Mouse (Mus musculus) MEL (cell line): ENCODE data around the gene Gtf3c2. TPM values are rescaled to one million over a fixed set of nuclear protein-coding genes. Genes with fewer than 3 reads are reported as not detected.

Source experiments
- DNase-seq: peaks from one replicate; pipeline ENCODE4 v3.0.0; 2011; ENCODE audit warnings: low read depth, low spot score
- H3K27ac ChIP-seq: 2 replicates; pipeline ENCODE4 v1.5.1; 2012; ENCODE audit warnings: low read depth, mild to moderate bottlenecking, control low read depth, low read length, moderate library complexity; ENCODE audit not compliant: control insufficient read depth
- H3K27me3 ChIP-seq, 2 experiments: fragments of 150-350 bp in 1 of 2; sonication (generic) in 1 of 2; 2 replicates each; pipeline ENCODE4 v1.6.1; 2012; ENCODE audit warnings: low read length in 2 of 2, mild to moderate bottlenecking in 2 of 2, improper control_type of control experiment in 1 of 2, moderate library complexity in 1 of 2; ENCODE audit not compliant: insufficient read depth in 2 of 2, control insufficient read depth in 1 of 2
- H3K36me3 ChIP-seq, 2 experiments: 2 replicates each; pipeline ENCODE4 v1.6.1; 2012 to 2014; ENCODE audit warnings: low read length in 2 of 2, improper control_type of control experiment in 1 of 2, inconsistent platforms in 1 of 2, mild to moderate bottlenecking in 1 of 2; ENCODE audit not compliant: insufficient read depth in 2 of 2, control insufficient read depth in 1 of 2
- H3K4me1 ChIP-seq, 2 experiments: fragments of 150-350 bp in 1 of 2; sonication (generic) in 1 of 2; 2 replicates each; pipeline ENCODE4 v1.6.1; 2012; ENCODE audit warnings: low read length in 2 of 2, improper control_type of control experiment in 1 of 2, mild to moderate bottlenecking in 1 of 2; ENCODE audit not compliant: insufficient read depth in 2 of 2, control insufficient read depth in 1 of 2
- H3K4me3 ChIP-seq, 2 experiments: fragments of 150-350 bp in 1 of 2; sonication (generic) in 1 of 2; 2 replicates each; pipeline ENCODE4 v1.5.1; 2012; ENCODE audit warnings: low read depth in 2 of 2, low read length in 2 of 2, mild to moderate bottlenecking in 2 of 2, moderate library complexity in 2 of 2, control low read depth in 1 of 2, improper control_type of control experiment in 1 of 2; ENCODE audit not compliant: control insufficient read depth in 1 of 2, insufficient read depth in 1 of 2
- H3K79me2 ChIP-seq: 2 replicates; pipeline ENCODE4 v1.6.1; 2012; ENCODE audit warnings: mild to moderate bottlenecking, low read length, moderate library complexity; ENCODE audit not compliant: control insufficient read depth, poor library complexity, insufficient read depth
- H3K9ac ChIP-seq: 2 replicates; pipeline ENCODE4 v1.6.1; 2012; ENCODE audit warnings: low read depth, mild to moderate bottlenecking, control low read depth, low read length, moderate library complexity; ENCODE audit not compliant: control insufficient read depth, poor library complexity, severe bottlenecking
- H3K9me3 ChIP-seq: fragments of 150-350 bp; sonication (generic); replicated peaks from 2 replicates; pipeline ENCODE4 v1.6.1; 2012; ENCODE audit warnings: mild to moderate bottlenecking, low read length, improper control_type of control experiment, moderate library complexity; ENCODE audit not compliant: insufficient read depth
- BHLHE40 ChIP-seq: IDR thresholded peaks from 2 replicates; pipeline ENCODE4 v1.6.1; 2012; ENCODE audit warnings: low read depth, mild to moderate bottlenecking, inconsistent platforms, low read length, improper control_type of control experiment, borderline replicate concordance
- CHD1 ChIP-seq: IDR thresholded peaks from 2 replicates; pipeline ENCODE4 v1.6.1; 2012; ENCODE audit warnings: low read depth, mild to moderate bottlenecking, inconsistent platforms, low read length, improper control_type of control experiment
- CHD2 ChIP-seq: IDR thresholded peaks from 2 replicates; pipeline ENCODE4 v1.6.1; 2011; ENCODE audit warnings: low read length, improper control_type of control experiment
- CTCF ChIP-seq, 3 experiments: IDR thresholded peaks in 2 of 3; conservative IDR thresholded peaks in 1 of 3; 2 replicates each; pipeline ENCODE4 v1.5.1; 2011 to 2012; ENCODE audit warnings: low read length in 3 of 3, low read depth in 2 of 3, mild to moderate bottlenecking in 2 of 3, improper control_type of control experiment in 1 of 3, inconsistent platforms in 1 of 3, mixed read lengths in 1 of 3, moderate library complexity in 1 of 3; ENCODE audit not compliant: control insufficient read depth in 1 of 3, insufficient read depth in 1 of 3, poor library complexity in 1 of 3, severe bottlenecking in 1 of 3
- E2F4 ChIP-seq: IDR thresholded peaks from 2 replicates; pipeline ENCODE4 v1.6.1; 2011; ENCODE audit warnings: low read depth, low read length, improper control_type of control experiment, borderline replicate concordance
- ELF1 ChIP-seq: IDR thresholded peaks from 2 replicates; pipeline ENCODE4 v1.6.1; 2014; ENCODE audit warnings: low read depth, mild to moderate bottlenecking, inconsistent platforms, low read length, improper control_type of control experiment, moderate library complexity
- EP300 ChIP-seq, 2 experiments: IDR thresholded peaks; 2 replicates each; pipeline ENCODE4 v1.6.1; 2011; ENCODE audit warnings: improper control_type of control experiment in 2 of 2, low read length in 2 of 2, low read depth in 1 of 2, mild to moderate bottlenecking in 1 of 2
- ETS1 ChIP-seq: IDR thresholded peaks from 2 replicates; pipeline ENCODE4 v1.6.1; 2012; ENCODE audit warnings: low read depth, mild to moderate bottlenecking, inconsistent platforms, low read length, improper control_type of control experiment, moderate library complexity
- GABPA ChIP-seq: IDR thresholded peaks from 2 replicates; pipeline ENCODE4 v1.6.1; 2012; ENCODE audit warnings: low read depth, mild to moderate bottlenecking, inconsistent platforms, low read length, improper control_type of control experiment, moderate library complexity
- GATA1 ChIP-seq: IDR thresholded peaks from 2 replicates; pipeline ENCODE4 v1.6.1; 2011; ENCODE audit warnings: low read depth, low read length, improper control_type of control experiment
- KAT2A ChIP-seq: conservative IDR thresholded peaks from 2 replicates; pipeline ENCODE4 v1.6.1; 2012; ENCODE audit warnings: low read depth, low read length, improper control_type of control experiment, inconsistent platforms
- MAX ChIP-seq: IDR thresholded peaks from 2 replicates; pipeline ENCODE4 v1.6.1; 2011; ENCODE audit warnings: low read length, improper control_type of control experiment
- MAZ ChIP-seq: IDR thresholded peaks from 2 replicates; pipeline ENCODE4 v1.6.1; 2012; ENCODE audit warnings: low read depth, mild to moderate bottlenecking, inconsistent platforms, low read length, improper control_type of control experiment
- MXI1 ChIP-seq: IDR thresholded peaks from 2 replicates; pipeline ENCODE4 v1.6.1; 2011; ENCODE audit warnings: mild to moderate bottlenecking, low read depth, low read length, improper control_type of control experiment
- NELFE ChIP-seq: IDR thresholded peaks from 2 replicates; pipeline ENCODE4 v1.6.1; 2011; ENCODE audit warnings: low read depth, low read length, improper control_type of control experiment
- NRF1 ChIP-seq: IDR thresholded peaks from 2 replicates; pipeline ENCODE4 v1.6.1; 2014; ENCODE audit warnings: low read depth, mild to moderate bottlenecking, inconsistent platforms, low read length, improper control_type of control experiment, moderate library complexity; ENCODE audit not compliant: poor library complexity, insufficient read depth, severe bottlenecking
- POLR2A ChIP-seq, 2 experiments: IDR thresholded peaks; 2 replicates each; pipeline ENCODE4 v1.6.1; 2011 to 2012; ENCODE audit warnings: low read length in 2 of 2, mild to moderate bottlenecking in 2 of 2, control low read depth in 1 of 2, improper control_type of control experiment in 1 of 2, low read depth in 1 of 2, moderate library complexity in 1 of 2; ENCODE audit not compliant: control insufficient read depth in 1 of 2, insufficient read depth in 1 of 2, poor library complexity in 1 of 2
- TAL1 ChIP-seq: IDR thresholded peaks from 2 replicates; pipeline ENCODE4 v1.6.1; 2012; ENCODE audit warnings: mild to moderate bottlenecking, inconsistent platforms, low read length, moderate library complexity, mixed read lengths
- TBP ChIP-seq: IDR thresholded peaks from 2 replicates; pipeline ENCODE4 v1.8.0; 2011; ENCODE audit warnings: low read depth, low read length, improper control_type of control experiment
- TCF12 ChIP-seq: IDR thresholded peaks from 2 replicates; pipeline ENCODE4 v1.6.1; 2014; ENCODE audit warnings: low read depth, mild to moderate bottlenecking, inconsistent platforms, low read length, improper control_type of control experiment, moderate library complexity
- UBTF ChIP-seq: IDR thresholded peaks from 2 replicates; pipeline ENCODE4 v1.6.1; 2012; ENCODE audit warnings: low read depth, mild to moderate bottlenecking, inconsistent platforms, low read length, improper control_type of control experiment, moderate library complexity, borderline replicate concordance; ENCODE audit not compliant: insufficient read depth
- ZC3H11A ChIP-seq: IDR thresholded peaks from 2 replicates; pipeline ENCODE4 v1.6.1; 2012; ENCODE audit warnings: low read depth, mild to moderate bottlenecking, inconsistent platforms, low read length, improper control_type of control experiment
- ZKSCAN1 ChIP-seq: IDR thresholded peaks from 2 replicates; pipeline ENCODE4 v1.6.1; 2012; ENCODE audit warnings: low read depth, mild to moderate bottlenecking, inconsistent platforms, low read length, improper control_type of control experiment, moderate library complexity
- ZMIZ1 ChIP-seq: IDR thresholded peaks from 2 replicates; pipeline ENCODE4 v1.6.1; 2012; ENCODE audit warnings: low read depth, mild to moderate bottlenecking, inconsistent platforms, low read length, improper control_type of control experiment, moderate library complexity
- ZNF384 ChIP-seq: IDR thresholded peaks from 2 replicates; pipeline ENCODE4 v1.6.1; 2012; ENCODE audit warnings: low read depth, mild to moderate bottlenecking, inconsistent platforms, low read length, improper control_type of control experiment
- polyA plus RNA-seq, 2 experiments: library from polyadenylated mRNA; stranded (reverse) in 1 of 2; unstranded in 1 of 2; fragments of >175 nt in 1 of 2; fragments of >200 nt in 1 of 2; gene quantifications; 2 replicates each; pipeline versions ENCODE4 v1.2.1 to v1.2.4; 2012; ENCODE audit warnings: low replicate concordance in 2 of 2, low read depth in 1 of 2; ENCODE audit not compliant: insufficient read length in 2 of 2, insufficient read depth in 1 of 2, missing spikeins in 1 of 2
- total RNA-seq: library from RNA; depleted of rRNA; stranded (reverse); fragments of 300-350 nt; gene quantifications from 2 replicates; pipeline ENCODE4 v1.2.3, GENCODE M21; 2012

Gene Gtf3c2
- total and polyA plus RNA-seq, 3 experiments = 50.9 to 129 TPM; not detected in 1

DNA sequence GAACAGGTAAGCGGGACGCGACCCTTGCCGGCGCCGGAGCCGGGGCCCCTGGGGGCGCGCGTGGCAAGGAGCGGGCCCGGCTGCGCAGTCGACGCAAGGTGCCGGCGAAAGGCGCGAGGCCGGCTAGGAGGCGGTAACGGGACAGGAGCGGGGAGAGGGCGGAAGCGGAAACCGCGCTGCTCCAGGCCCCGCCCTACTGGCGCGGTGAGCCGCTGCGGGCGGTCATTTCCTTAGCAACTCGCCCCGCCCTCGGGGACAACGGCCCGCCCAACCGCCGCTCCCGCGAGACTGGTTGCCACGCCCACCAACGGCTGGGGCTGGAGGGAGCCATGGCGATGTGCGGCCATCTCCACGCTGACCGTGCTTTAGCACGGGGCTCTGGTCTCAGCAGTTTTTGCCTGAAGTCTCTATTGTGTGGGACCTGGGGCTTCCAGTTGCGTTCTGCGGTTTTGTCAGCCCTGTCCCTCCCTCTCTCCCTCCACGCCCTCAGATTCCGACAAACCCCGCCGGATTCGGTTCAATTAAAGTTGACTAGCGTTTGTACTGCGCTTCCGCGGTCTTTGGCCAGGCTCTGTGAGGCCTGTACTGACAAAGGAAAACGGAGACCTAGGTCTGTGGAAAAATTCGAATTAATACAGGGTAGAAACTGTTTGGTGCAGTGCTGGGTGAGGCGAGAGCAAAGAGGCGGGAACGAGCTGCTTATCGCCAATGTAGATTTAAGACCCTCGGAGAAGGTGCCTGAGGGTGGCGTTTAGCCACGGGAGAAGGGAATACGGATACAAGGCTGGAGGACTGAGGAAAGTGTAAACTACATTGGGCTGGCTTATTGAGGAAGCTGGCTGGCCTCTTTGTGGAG, 40.7 kb upstream of the Gtf3c2 start, which contains the start of gene Ppm1g (continued):
- TF ChIP-seq CTCF (IDR thresholded peaks at IDR 0.05 in 2 of 3, conservative IDR thresholded peaks at IDR 0.05 in 1 of 3; ENCODE audit: control insufficient read depth in 1 of 3, insufficient read depth in 1 of 3, low read depth in 2 of 3, low read length in 3 of 3, poor library complexity in 1 of 3, severe bottlenecking in 1 of 3) = peak in 1 of 3 experiments; percentile 15; a peak in 1 of 6 replicates
- TF ChIP-seq GATA1 = peak; percentile 64
- peak; percentile 10; the same call in 1 of the 2 replicates for TF ChIP-seq CHD1
- TF ChIP-seq MAZ = peak; percentile 77

DNA sequence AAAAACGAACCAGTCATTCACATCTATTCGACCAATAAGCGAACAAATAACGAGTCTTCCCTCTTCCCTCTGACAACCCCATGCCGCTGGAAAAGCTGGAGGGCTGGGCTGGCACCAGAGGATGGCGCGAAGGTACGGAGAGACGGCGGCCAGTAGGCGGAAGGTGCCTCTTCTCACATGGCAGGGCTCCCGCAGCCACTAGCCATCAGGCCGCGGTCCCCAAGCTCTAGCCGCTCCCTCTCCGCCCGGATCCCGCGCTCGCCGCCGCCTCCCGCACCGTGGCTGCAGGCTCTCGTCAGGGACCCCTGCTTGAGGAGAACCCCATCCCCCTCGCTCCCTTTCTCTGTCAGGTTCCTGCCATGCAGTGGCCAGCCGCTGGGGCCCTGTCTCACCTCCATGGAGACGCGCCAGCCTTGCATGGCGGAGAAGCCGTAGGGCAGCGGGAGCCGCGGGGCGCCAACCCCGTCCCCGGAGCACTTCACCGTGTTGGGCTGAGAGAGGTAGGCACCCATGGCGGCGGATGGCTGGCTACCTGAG, 40.0 kb upstream of the Gtf3c2 start:
- no peak for TF ChIP-seq ZC3H11A
- no peak for TF ChIP-seq NELFE
- TF ChIP-seq CHD2 = no peak
- no peak for TF ChIP-seq BHLHE40
- TF ChIP-seq UBTF = peak; percentile 82; the same call in 1 of the 2 replicates
- no peak; the same call in 1 of the 2 replicates for TF ChIP-seq MXI1
- no peak for TF ChIP-seq MAX
- TF ChIP-seq CHD1 = no peak
- TF ChIP-seq GATA1 = no peak
- TF ChIP-seq POLR2A (IDR thresholded peaks at IDR 0.05; ENCODE audit: control insufficient read depth in 1 of 2, insufficient read depth in 1 of 2, low read depth in 1 of 2, low read length in 2 of 2, poor library complexity in 1 of 2) = peak in 1 of 2 experiments; percentile 41; a peak in 2 of 4 replicates
- no peak for TF ChIP-seq NRF1
- TF ChIP-seq ETS1 = no peak
- no peak for TF ChIP-seq ZNF384
- TF ChIP-seq EP300 (IDR thresholded peaks at IDR 0.05; ENCODE audit: low read depth in 1 of 2, low read length in 2 of 2) = no peak
- TF ChIP-seq E2F4 = no peak
- TF ChIP-seq CTCF (IDR thresholded peaks at IDR 0.05 in 2 of 3, conservative IDR thresholded peaks at IDR 0.05 in 1 of 3; ENCODE audit: control insufficient read depth in 1 of 3, insufficient read depth in 1 of 3, low read depth in 2 of 3, low read length in 3 of 3, poor library complexity in 1 of 3, severe bottlenecking in 1 of 3) = 0 out of 6 replicates have a peak, but pooled peaks of 1 of the 3 experiments have one; percentile 0
- TF ChIP-seq TAL1 = no peak
- no peak for TF ChIP-seq ELF1
- TF ChIP-seq TBP = peak; percentile 49; the same call in 1 of the 2 replicates
- no peak for TF ChIP-seq ZKSCAN1
- TF ChIP-seq GABPA = 0 out of 2 replicates have a peak, but pooled peaks have one; percentile 30
- TF ChIP-seq ZMIZ1 = no peak
- TF ChIP-seq KAT2A = no peak
- no peak for TF ChIP-seq TCF12
- Histone ChIP-seq H3K27me3 (no peaks in the 10 kb centered on the region), H3K36me3 (peaks cover 17 to 38% of the 10 kb centered on the region in 2 experiments), H3K9me3 (no peaks in the 10 kb centered on the region), H3K79me2 (peaks cover 52% of the 10 kb centered on the region), H3K9ac (peak overlapping the region; percentile 95), H3K27ac (peak overlapping the region; percentile 84), H3K4me3 (peak overlapping the region; percentile 74), H3K4me1 (peaks cover 13 to 15% of the 10 kb centered on the region in 2 experiments)
- DNase-seq = peak; percentile 82
